Mouse (Mus musculus): ENCODE measurements at regions not wholly inside any gene's neighbourhood (a gene's known extent, or its start where the extent isn't known, plus 50 kb on each side); places are given as distances from the start of the nearest gene placed in this dataset.

DNA sequence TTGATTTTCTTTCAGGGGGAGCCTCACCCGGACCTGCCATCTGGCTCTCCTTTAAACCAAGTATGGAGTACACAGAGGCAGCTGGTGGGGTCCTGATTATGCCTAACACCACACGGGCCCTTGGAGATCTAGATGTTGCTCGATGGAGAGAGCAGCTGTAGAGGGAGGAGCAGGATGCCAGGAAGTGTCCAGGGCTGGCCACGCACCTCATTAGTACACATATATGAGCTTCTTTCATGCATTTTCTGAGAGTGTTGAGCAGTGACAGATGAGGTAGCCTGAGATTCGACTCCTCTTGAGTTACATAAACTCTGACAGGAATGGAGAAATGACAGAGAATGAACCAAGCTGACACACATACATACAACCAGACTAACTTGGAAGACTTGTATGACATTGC is 136.1 kb downstream of the Spata18 start:
- no peak for TF ChIP-seq CTCF (IDR thresholded peaks at IDR 0.05; ENCODE audit: insufficient read depth, low read depth, low read length)
- no peak for TF ChIP-seq POLR2A (IDR thresholded peaks at IDR 0.05; ENCODE audit: insufficient read depth, low read depth, low read length)

All from olfactory bulb, adult 2 months (tissue).